Mouse (Mus musculus) MEL (cell line): ENCODE data around the gene Trim13. TPM values are rescaled to one million over a fixed set of nuclear protein-coding genes. Genes with fewer than 3 reads are reported as not detected.

ENCODE experiments used
- DNase-seq: peaks from one replicate; pipeline ENCODE4 v3.0.0; 2011; ENCODE audit warnings: low read depth, low spot score
- H3K27ac ChIP-seq: 2 replicates; pipeline ENCODE4 v1.5.1; 2012; ENCODE audit warnings: low read depth, mild to moderate bottlenecking, control low read depth, low read length, moderate library complexity; ENCODE audit not compliant: control insufficient read depth
- H3K27me3 ChIP-seq, 2 experiments: fragments of 150-350 bp in 1 of 2; sonication (generic) in 1 of 2; 2 replicates each; pipeline ENCODE4 v1.6.1; 2012; ENCODE audit warnings: low read length in 2 of 2, mild to moderate bottlenecking in 2 of 2, improper control_type of control experiment in 1 of 2, moderate library complexity in 1 of 2; ENCODE audit not compliant: insufficient read depth in 2 of 2, control insufficient read depth in 1 of 2
- H3K36me3 ChIP-seq, 2 experiments: 2 replicates each; pipeline ENCODE4 v1.6.1; 2012 to 2014; ENCODE audit warnings: low read length in 2 of 2, improper control_type of control experiment in 1 of 2, inconsistent platforms in 1 of 2, mild to moderate bottlenecking in 1 of 2; ENCODE audit not compliant: insufficient read depth in 2 of 2, control insufficient read depth in 1 of 2
- H3K4me1 ChIP-seq, 2 experiments: fragments of 150-350 bp in 1 of 2; sonication (generic) in 1 of 2; 2 replicates each; pipeline ENCODE4 v1.6.1; 2012; ENCODE audit warnings: low read length in 2 of 2, improper control_type of control experiment in 1 of 2, mild to moderate bottlenecking in 1 of 2; ENCODE audit not compliant: insufficient read depth in 2 of 2, control insufficient read depth in 1 of 2
- H3K4me3 ChIP-seq, 2 experiments: fragments of 150-350 bp in 1 of 2; sonication (generic) in 1 of 2; 2 replicates each; pipeline ENCODE4 v1.5.1; 2012; ENCODE audit warnings: low read depth in 2 of 2, low read length in 2 of 2, mild to moderate bottlenecking in 2 of 2, moderate library complexity in 2 of 2, control low read depth in 1 of 2, improper control_type of control experiment in 1 of 2; ENCODE audit not compliant: control insufficient read depth in 1 of 2, insufficient read depth in 1 of 2
- H3K79me2 ChIP-seq: 2 replicates; pipeline ENCODE4 v1.6.1; 2012; ENCODE audit warnings: mild to moderate bottlenecking, low read length, moderate library complexity; ENCODE audit not compliant: control insufficient read depth, poor library complexity, insufficient read depth
- H3K9ac ChIP-seq: 2 replicates; pipeline ENCODE4 v1.6.1; 2012; ENCODE audit warnings: low read depth, mild to moderate bottlenecking, control low read depth, low read length, moderate library complexity; ENCODE audit not compliant: control insufficient read depth, poor library complexity, severe bottlenecking
- H3K9me3 ChIP-seq: fragments of 150-350 bp; sonication (generic); replicated peaks from 2 replicates; pipeline ENCODE4 v1.6.1; 2012; ENCODE audit warnings: mild to moderate bottlenecking, low read length, improper control_type of control experiment, moderate library complexity; ENCODE audit not compliant: insufficient read depth
- CTCF ChIP-seq, 3 experiments: IDR thresholded peaks in 2 of 3; conservative IDR thresholded peaks in 1 of 3; 2 replicates each; pipeline ENCODE4 v1.5.1; 2011 to 2012; ENCODE audit warnings: low read length in 3 of 3, low read depth in 2 of 3, mild to moderate bottlenecking in 2 of 3, improper control_type of control experiment in 1 of 3, inconsistent platforms in 1 of 3, mixed read lengths in 1 of 3, moderate library complexity in 1 of 3; ENCODE audit not compliant: control insufficient read depth in 1 of 3, insufficient read depth in 1 of 3, poor library complexity in 1 of 3, severe bottlenecking in 1 of 3
- ELF1 ChIP-seq: IDR thresholded peaks from 2 replicates; pipeline ENCODE4 v1.6.1; 2014; ENCODE audit warnings: low read depth, mild to moderate bottlenecking, inconsistent platforms, low read length, improper control_type of control experiment, moderate library complexity
- HCFC1 ChIP-seq: IDR thresholded peaks from 2 replicates; pipeline ENCODE4 v1.6.1; 2012; ENCODE audit warnings: low read depth, mild to moderate bottlenecking, inconsistent platforms, low read length, improper control_type of control experiment, moderate library complexity
- MAFK ChIP-seq: IDR thresholded peaks from 2 replicates; pipeline ENCODE4 v1.6.1; 2011; ENCODE audit warnings: low read depth, mild to moderate bottlenecking, low read length, improper control_type of control experiment, borderline replicate concordance
- MEF2A ChIP-seq: IDR thresholded peaks from 2 replicates; pipeline ENCODE4 v1.6.1; 2014; ENCODE audit warnings: low read depth, mild to moderate bottlenecking, inconsistent platforms, low read length, improper control_type of control experiment; ENCODE audit not compliant: poor library complexity, insufficient replicate concordance, severe bottlenecking; ENCODE audit errors: extremely low read depth
- POLR2A ChIP-seq, 2 experiments: IDR thresholded peaks; 2 replicates each; pipeline ENCODE4 v1.6.1; 2011 to 2012; ENCODE audit warnings: low read length in 2 of 2, mild to moderate bottlenecking in 2 of 2, control low read depth in 1 of 2, improper control_type of control experiment in 1 of 2, low read depth in 1 of 2, moderate library complexity in 1 of 2; ENCODE audit not compliant: control insufficient read depth in 1 of 2, insufficient read depth in 1 of 2, poor library complexity in 1 of 2
- RAD21 ChIP-seq: IDR thresholded peaks from 2 replicates; pipeline ENCODE4 v1.6.1; 2011; ENCODE audit warnings: mild to moderate bottlenecking, low read depth, low read length, improper control_type of control experiment
- SMC3 ChIP-seq: IDR thresholded peaks from 2 replicates; pipeline ENCODE4 v1.6.1; 2011; ENCODE audit warnings: low read depth, low read length, improper control_type of control experiment
- TBP ChIP-seq: IDR thresholded peaks from 2 replicates; pipeline ENCODE4 v1.8.0; 2011; ENCODE audit warnings: low read depth, low read length, improper control_type of control experiment
- TCF12 ChIP-seq: IDR thresholded peaks from 2 replicates; pipeline ENCODE4 v1.6.1; 2014; ENCODE audit warnings: low read depth, mild to moderate bottlenecking, inconsistent platforms, low read length, improper control_type of control experiment, moderate library complexity
- UBTF ChIP-seq: IDR thresholded peaks from 2 replicates; pipeline ENCODE4 v1.6.1; 2012; ENCODE audit warnings: low read depth, mild to moderate bottlenecking, inconsistent platforms, low read length, improper control_type of control experiment, moderate library complexity, borderline replicate concordance; ENCODE audit not compliant: insufficient read depth
- USF1 ChIP-seq: IDR thresholded peaks from 2 replicates; pipeline ENCODE4 v1.6.1; 2014; ENCODE audit warnings: low read depth, mild to moderate bottlenecking, inconsistent platforms, low read length, improper control_type of control experiment, moderate library complexity
- USF2 ChIP-seq, 2 experiments: IDR thresholded peaks; 2 replicates each; pipeline ENCODE4 v1.6.1; 2011 to 2012; ENCODE audit warnings: improper control_type of control experiment in 2 of 2, low read length in 2 of 2, borderline replicate concordance in 1 of 2, inconsistent platforms in 1 of 2, low read depth in 1 of 2, mild to moderate bottlenecking in 1 of 2; ENCODE audit not compliant: insufficient read depth in 1 of 2
- ZKSCAN1 ChIP-seq: IDR thresholded peaks from 2 replicates; pipeline ENCODE4 v1.6.1; 2012; ENCODE audit warnings: low read depth, mild to moderate bottlenecking, inconsistent platforms, low read length, improper control_type of control experiment, moderate library complexity
- polyA plus RNA-seq, 2 experiments: library from polyadenylated mRNA; stranded (reverse) in 1 of 2; unstranded in 1 of 2; fragments of >175 nt in 1 of 2; fragments of >200 nt in 1 of 2; gene quantifications; 2 replicates each; pipeline versions ENCODE4 v1.2.1 to v1.2.4; 2012; ENCODE audit warnings: low replicate concordance in 2 of 2, low read depth in 1 of 2; ENCODE audit not compliant: insufficient read length in 2 of 2, insufficient read depth in 1 of 2, missing spikeins in 1 of 2
- total RNA-seq: library from RNA; depleted of rRNA; stranded (reverse); fragments of 300-350 nt; gene quantifications from 2 replicates; pipeline ENCODE4 v1.2.3, GENCODE M21; 2012

Gene Trim13
- total and polyA plus RNA-seq, 3 experiments = 4.8 to 5.4 TPM; not detected in 1

DNA sequence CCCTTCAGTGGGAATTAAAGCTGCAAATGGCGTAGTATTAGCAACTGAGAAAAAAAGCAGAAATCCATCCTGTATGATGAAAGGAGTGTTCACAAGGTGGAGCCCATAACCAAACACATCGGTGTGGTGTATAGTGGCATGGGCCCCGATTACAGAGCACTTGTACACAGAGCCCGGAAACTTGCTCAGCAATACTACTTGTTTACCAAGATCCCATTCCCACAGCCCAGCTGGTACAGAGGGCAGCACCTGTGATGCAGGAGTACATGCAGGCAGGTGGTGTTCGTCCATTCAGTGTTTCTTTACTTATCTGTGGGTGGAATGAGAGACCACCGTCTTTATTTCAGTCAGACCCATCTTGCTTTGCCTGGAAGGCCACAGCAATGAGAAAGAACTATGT is 39.1 kb upstream of the Trim13 start:
- peaks cover 0 to 1% of the 10 kb centered on the region in 2 experiments; a peak in 1 of 4 replicates for H3K27me3 ChIP-seq
- DNase-seq = no peak
- H3K9ac ChIP-seq = no peak overlapping the region
- no peak overlapping the region for H3K4me3 ChIP-seq
- H3K79me2 ChIP-seq = peaks cover 6% of the 10 kb centered on the region
- TF ChIP-seq RAD21 (no peak), TCF12 (no peak), USF2 (IDR thresholded peaks at IDR 0.05; ENCODE audit: borderline replicate concordance in 1 of 2, insufficient read depth in 1 of 2, low read depth in 1 of 2, low read length in 2 of 2) (no peak), CTCF (IDR thresholded peaks at IDR 0.05 in 2 of 3, conservative IDR thresholded peaks at IDR 0.05 in 1 of 3; ENCODE audit: control insufficient read depth in 1 of 3, insufficient read depth in 1 of 3, low read depth in 2 of 3, low read length in 3 of 3, poor library complexity in 1 of 3, severe bottlenecking in 1 of 3) (no peak)
- H3K9me3 ChIP-seq = no peaks in the 10 kb centered on the region
- H3K36me3 ChIP-seq = peaks cover 0 to 10% of the 10 kb centered on the region in 2 experiments; a peak in 2 of 4 replicates
- H3K27ac ChIP-seq = no peak overlapping the region
- H3K4me1 ChIP-seq = peaks cover 4 to 13% of the 10 kb centered on the region in 2 experiments; a peak in 2 of 4 replicates

DNA sequence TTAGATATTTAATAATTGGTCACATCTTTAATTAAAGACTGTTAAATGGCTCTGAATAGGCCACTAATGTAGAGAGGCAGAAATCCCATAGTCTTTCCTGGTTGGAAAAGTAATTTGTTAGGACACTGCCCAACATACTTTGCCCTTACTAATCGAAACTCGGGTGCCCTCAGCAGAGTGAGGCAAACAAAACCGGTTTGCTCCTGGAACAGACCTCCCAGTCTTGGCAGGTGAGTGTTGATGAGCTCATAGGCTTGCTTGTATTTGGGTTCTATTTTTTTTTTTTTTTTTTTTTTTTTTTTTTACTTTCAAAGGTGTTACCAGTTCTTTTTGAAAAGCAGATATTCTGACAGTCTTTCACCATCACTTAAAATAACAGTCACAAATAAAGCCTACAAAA is 38.2 kb upstream of the Trim13 start:
- H3K27ac ChIP-seq = no peak overlapping the region
- H3K27me3 ChIP-seq = peaks cover 0 to 1% of the 10 kb centered on the region in 2 experiments; a peak in 1 of 4 replicates
- no peak for DNase-seq
- H3K9ac ChIP-seq = no peak overlapping the region
- no peak overlapping the region for H3K4me3 ChIP-seq
- peaks cover 0 to 7% of the 10 kb centered on the region in 2 experiments; a peak in 2 of 4 replicates for H3K36me3 ChIP-seq
- no peaks in the 10 kb centered on the region for H3K9me3 ChIP-seq
- H3K79me2 ChIP-seq = peaks cover 6% of the 10 kb centered on the region
- H3K4me1 ChIP-seq = peaks cover 4 to 9% of the 10 kb centered on the region in 2 experiments; a peak in 2 of 4 replicates
- TF ChIP-seq POLR2A (IDR thresholded peaks at IDR 0.05; ENCODE audit: control insufficient read depth in 1 of 2, insufficient read depth in 1 of 2, low read depth in 1 of 2, low read length in 2 of 2, poor library complexity in 1 of 2) (no peak), UBTF (no peak), USF2 (IDR thresholded peaks at IDR 0.05; ENCODE audit: borderline replicate concordance in 1 of 2, insufficient read depth in 1 of 2, low read depth in 1 of 2, low read length in 2 of 2) (no peak), MEF2A (no peak), ZKSCAN1 (no peak), HCFC1 (no peak), ELF1 (no peak), MAFK (no peak), USF1 (no peak), SMC3 (no peak), TBP (no peak)
- TF ChIP-seq, all 39 proteins: peak for 0
